Mouse (Mus musculus): ENCODE data around the gene Cyb5d1. TPM values are rescaled to one million over a fixed set of nuclear protein-coding genes. Genes with fewer than 3 reads are reported as not detected.

Gene Cyb5d1
- polyA plus RNA-seq, 1 experiment = 22.5 TPM

DNA sequence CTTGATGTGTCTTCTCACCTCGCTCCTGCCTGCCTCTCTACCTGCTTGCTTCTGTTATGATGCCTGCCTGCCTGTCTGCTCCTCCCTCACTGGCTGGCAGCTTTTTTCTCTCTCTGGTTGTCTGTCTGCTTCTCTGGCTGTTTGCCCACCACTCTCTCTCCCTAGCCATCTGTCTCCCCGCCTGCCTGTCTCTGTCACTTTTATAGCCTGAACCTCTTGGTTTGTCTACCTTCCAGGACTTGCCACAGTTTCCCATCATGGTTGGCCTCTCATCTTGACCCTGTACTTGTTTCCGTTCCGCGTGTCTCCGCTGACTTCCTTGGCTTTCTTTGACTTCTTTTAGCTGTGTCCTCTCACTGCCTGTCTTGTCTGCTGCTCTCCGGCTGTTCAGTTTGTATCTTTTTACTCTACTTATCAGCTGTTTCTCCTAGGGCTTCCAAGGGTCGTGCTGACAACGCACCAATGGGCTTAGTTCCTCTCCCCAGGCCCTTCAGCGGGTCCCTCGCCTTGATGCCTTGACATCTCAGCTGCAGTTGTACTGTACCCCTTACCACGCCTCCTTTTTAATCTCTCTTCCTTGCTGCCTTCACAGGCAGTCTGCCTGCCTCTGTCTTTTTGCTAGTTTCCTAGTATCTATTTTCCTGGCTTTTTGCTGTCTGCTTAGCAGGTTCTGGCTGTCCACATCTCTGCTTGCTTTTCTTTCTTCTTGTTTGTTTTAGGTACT lies 23.2 kb downstream of the Cyb5d1 start:
- H3K27ac ChIP-seq (ENCODE audit: insufficient read depth, low read depth, low read length) = no peak overlapping the region
- H3K4me1 ChIP-seq (ENCODE audit: control insufficient read depth, insufficient read depth, low read length) = peaks cover 2% of the 10 kb centered on the region; the same call in 1 of the 2 replicates
- no peak overlapping the region for H3K4me3 ChIP-seq (ENCODE audit: insufficient read depth, low read length)
- TF ChIP-seq CTCF (IDR thresholded peaks at IDR 0.05; ENCODE audit: low read depth, low read length) = no peak
- no peak for TF ChIP-seq POLR2A (IDR thresholded peaks at IDR 0.05; ENCODE audit: borderline replicate concordance, low read depth, low read length)

DNA sequence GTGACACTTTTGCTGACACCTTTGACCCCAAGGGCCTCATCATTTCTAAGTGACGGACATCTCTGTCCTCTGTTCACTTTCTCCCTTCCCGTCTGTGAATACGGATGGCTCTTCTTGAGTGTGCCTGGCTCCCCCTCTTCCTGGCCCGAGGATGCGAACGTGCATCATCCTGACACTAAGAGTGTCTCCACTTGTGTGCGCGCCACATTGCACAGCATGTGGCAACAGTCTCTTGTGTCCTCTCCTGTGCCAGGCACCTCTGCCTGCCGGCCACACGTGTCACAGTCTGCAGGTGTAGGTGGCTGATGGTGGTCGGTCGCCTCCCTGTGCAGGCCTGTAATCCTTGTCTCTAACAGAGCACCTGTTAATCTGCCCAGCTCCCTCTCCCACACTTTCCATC lies 23.8 kb downstream of the Cyb5d1 start:
- peaks cover 2% of the 10 kb centered on the region; the same call in 1 of the 2 replicates for H3K4me1 ChIP-seq (ENCODE audit: control insufficient read depth, insufficient read depth, low read length)
- H3K27ac ChIP-seq (ENCODE audit: insufficient read depth, low read depth, low read length) = no peak overlapping the region
- no peak overlapping the region for H3K4me3 ChIP-seq (ENCODE audit: insufficient read depth, low read length)
- TF ChIP-seq CTCF (IDR thresholded peaks at IDR 0.05; ENCODE audit: low read depth, low read length) (no peak), POLR2A (IDR thresholded peaks at IDR 0.05; ENCODE audit: borderline replicate concordance, low read depth, low read length) (no peak)

DNA sequence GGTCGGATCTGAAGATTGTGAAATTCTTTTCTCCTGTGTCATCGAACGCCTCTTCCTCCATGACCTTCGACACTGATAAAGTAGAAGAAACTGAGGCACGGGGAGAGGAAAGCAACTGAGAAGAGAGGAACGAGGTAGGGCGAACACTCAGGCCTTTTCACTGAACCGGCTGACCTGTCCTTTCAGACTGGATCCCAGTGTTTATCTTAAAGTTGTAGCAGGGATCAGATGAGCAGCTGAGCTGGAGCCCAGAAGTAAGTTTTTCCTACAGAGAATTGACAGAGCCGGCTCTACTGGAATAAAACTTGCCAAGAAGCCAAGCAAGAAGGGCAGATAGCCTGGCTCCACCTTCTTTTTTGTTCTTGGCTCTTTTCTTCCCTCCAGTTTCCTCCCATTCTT lies 24.6 kb downstream of the Cyb5d1 start:
- H3K4me3 ChIP-seq (ENCODE audit: insufficient read depth, low read length) = no peak overlapping the region
- peaks cover 3% of the 10 kb centered on the region for H3K4me1 ChIP-seq (ENCODE audit: control insufficient read depth, insufficient read depth, low read length)
- TF ChIP-seq CTCF (IDR thresholded peaks at IDR 0.05; ENCODE audit: low read depth, low read length) (no peak), POLR2A (IDR thresholded peaks at IDR 0.05; ENCODE audit: borderline replicate concordance, low read depth, low read length) (no peak)
- H3K27ac ChIP-seq (ENCODE audit: insufficient read depth, low read depth, low read length) = no peak overlapping the region

DNA sequence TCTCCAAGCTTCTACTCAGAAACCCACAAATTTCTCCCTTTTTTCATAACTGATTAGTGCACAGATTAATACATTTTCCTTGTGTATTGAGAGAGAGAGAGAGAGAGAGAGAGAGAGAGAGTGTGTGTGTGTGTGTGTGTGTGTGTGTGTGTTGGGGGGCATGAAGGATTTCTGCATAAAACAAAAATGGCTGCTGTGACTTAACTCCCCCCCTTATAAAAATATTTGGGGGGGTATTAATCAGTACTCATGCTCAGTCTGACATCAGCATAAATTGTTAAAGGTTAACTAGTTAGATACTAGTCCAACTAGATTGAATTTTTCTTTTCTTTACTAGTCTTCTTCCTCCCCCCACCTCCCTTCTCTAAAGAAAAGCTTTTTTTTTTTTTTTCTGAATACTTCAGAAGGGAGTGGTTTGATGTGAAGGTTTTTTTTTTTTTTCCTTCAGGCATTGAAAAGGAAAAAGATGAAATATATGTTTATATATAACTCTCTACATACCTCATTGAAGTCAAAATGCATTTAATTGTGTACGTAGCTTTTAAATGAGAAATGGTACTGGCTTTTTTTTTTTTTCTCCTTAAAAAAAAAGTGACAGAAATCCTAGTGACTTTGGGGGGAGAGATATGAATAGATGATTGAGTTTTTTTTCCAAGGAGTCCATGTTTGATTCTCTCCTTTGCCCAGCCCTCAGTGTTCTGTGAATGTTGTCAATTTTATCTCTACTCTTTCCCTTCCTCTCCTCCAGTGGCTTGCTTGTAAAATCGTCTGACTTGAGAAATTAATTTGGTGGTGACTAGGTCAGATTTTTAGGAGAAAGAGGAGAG lies 25.2 kb downstream of the Cyb5d1 start:
- no peak overlapping the region for H3K4me3 ChIP-seq (ENCODE audit: insufficient read depth, low read length)
- H3K27ac ChIP-seq (ENCODE audit: insufficient read depth, low read depth, low read length) = no peak overlapping the region
- peaks cover 8% of the 10 kb centered on the region for H3K4me1 ChIP-seq (ENCODE audit: control insufficient read depth, insufficient read depth, low read length)
- TF ChIP-seq POLR2A (IDR thresholded peaks at IDR 0.05; ENCODE audit: borderline replicate concordance, low read depth, low read length) (no peak), CTCF (IDR thresholded peaks at IDR 0.05; ENCODE audit: low read depth, low read length) (no peak)

DNA sequence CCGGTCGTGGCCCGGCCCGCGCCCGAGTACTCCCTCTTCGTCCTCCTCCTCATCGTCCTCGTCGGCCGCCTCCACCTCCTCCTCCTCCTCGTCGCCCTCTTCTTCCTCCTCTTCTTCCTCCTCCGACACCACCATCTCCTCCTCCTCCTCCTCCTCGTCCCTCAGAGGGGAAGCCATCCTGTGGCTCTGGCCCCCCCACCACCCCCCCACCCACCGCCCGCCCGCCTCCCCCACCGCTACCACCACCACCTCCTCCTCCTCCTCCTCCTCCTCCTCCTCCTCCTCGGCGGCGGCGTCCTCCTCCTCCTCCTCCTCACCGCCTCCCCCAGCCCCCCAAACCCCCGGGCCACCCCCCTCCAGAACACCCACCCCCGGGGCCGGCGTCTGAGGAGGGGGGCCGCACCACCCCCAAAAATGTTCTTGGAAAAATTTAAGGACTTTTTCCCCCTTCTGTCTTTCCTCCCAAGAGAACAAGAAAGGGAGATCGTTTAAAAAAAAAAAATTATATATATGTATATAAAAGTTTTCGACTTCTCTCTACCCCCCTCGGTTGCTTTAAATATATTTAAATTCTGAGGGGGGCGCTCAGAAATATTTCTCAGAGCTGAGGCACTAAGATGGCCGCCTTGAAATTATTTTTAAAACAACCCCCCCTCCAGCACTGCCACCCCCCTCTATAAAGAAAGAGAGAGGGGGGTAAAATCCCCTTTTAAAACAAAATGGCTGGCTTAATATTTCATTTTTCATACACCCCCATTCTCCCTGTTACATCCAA lies 26.0 kb downstream of the Cyb5d1 start, which contains the start of gene Chd3:
Gene Chd3 (minus strand): TSS at position 192 of the 775 bp plus-strand sequence.
- peaks cover 15% of the 10 kb centered on the region for H3K4me1 ChIP-seq (ENCODE audit: control insufficient read depth, insufficient read depth, low read length)
- H3K4me3 ChIP-seq (ENCODE audit: insufficient read depth, low read length) = peak within 1 kb of the TSS; percentile 78
- TF ChIP-seq POLR2A (IDR thresholded peaks at IDR 0.05; ENCODE audit: borderline replicate concordance, low read depth, low read length) (no peak), CTCF (IDR thresholded peaks at IDR 0.05; ENCODE audit: low read depth, low read length) (no peak)
- peak within 1 kb of the TSS; percentile 92 for H3K27ac ChIP-seq (ENCODE audit: insufficient read depth, low read depth, low read length)

DNA sequence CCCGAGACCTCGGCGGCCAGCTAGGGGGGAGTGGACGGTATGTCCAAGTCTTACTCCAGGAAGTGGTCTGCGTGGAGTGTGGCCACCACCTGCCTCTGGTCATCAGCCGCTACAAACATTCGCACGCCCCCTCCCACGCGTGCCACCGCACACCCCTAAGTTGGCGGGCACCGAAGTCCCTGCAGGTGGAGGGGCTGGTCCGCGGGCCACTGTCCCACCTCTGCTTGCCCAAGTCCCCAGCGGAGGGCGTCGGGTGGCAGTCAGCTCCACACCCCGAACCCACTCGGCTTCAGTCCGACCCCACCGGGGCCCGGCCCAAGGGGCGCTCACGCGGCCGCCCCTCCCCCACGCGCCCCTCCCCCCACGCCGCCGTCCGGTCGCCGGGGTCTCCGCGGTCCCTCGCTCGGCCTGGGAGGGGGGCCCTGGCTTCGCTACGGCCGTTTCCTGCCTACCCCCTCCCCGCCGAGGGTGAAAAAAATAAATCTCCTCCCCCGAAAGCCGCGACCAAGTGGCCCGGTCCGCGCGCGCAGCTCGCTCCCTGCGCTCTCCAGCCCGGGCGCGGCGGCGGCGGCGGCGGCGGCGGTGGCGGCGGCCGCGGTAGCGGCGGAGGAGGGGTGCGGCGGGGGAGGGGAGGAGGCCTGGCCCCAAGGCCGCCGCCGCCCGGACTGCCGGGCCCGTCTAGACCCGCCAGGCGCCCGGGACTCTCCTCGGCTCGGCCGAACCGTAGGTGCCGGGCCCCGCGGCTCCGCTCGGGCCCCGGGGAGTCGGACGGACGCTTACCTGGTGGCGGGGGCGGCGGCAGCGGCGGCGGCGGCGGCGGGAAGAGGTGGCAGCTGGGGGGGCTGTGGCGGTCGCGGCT lies 26.8 kb downstream of the Cyb5d1 start:
- Histone ChIP-seq H3K4me1 (ENCODE audit: control insufficient read depth, insufficient read depth, low read length) (peaks cover 18% of the 10 kb centered on the region), H3K4me3 (ENCODE audit: insufficient read depth, low read length) (peak overlapping the region; percentile 78), H3K27ac (ENCODE audit: insufficient read depth, low read depth, low read length) (peak overlapping the region; percentile 92)
- TF ChIP-seq POLR2A (IDR thresholded peaks at IDR 0.05; ENCODE audit: borderline replicate concordance, low read depth, low read length) = no peak
- TF ChIP-seq CTCF (IDR thresholded peaks at IDR 0.05; ENCODE audit: low read depth, low read length) = no peak

DNA sequence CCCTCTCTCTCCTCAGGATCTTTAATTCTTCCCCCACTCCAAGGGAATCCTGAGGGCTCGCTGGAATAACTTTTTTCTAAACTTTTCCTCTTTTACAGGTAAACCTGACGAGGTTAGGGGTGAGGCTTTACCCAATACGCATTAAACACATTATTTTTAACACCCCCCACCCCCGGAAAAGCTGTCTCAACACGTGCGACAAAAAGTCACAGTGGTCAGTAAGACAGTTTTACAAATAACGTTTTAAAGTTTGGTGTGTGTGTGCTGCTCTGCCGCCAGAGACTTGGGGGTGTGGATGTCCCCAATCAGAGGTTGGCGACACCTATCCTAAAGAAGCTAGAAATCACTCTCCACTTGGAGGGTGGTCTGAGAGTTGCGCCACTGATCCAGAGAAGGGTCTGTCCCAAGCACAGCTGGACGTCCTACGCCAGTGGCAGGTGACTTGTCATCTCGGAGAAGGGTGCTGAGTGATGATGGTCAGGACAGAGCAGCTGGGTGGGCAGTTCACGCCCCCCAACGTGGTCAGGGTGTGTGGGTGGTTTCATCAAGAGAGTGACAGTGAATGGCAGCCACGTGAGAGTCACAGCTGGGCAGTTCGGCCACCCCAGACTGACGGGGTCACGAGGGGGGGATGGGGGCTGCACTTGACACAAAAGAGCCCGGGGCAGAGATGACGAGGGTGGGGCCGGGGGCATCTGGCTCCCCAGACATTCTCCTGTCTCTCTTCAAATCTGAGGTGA lies 27.6 kb downstream of the Cyb5d1 start:
- TF ChIP-seq POLR2A (IDR thresholded peaks at IDR 0.05; ENCODE audit: borderline replicate concordance, low read depth, low read length) (no peak), CTCF (IDR thresholded peaks at IDR 0.05; ENCODE audit: low read depth, low read length) (no peak)
- H3K27ac ChIP-seq (ENCODE audit: insufficient read depth, low read depth, low read length) = peak overlapping the region; percentile 92

DNA sequence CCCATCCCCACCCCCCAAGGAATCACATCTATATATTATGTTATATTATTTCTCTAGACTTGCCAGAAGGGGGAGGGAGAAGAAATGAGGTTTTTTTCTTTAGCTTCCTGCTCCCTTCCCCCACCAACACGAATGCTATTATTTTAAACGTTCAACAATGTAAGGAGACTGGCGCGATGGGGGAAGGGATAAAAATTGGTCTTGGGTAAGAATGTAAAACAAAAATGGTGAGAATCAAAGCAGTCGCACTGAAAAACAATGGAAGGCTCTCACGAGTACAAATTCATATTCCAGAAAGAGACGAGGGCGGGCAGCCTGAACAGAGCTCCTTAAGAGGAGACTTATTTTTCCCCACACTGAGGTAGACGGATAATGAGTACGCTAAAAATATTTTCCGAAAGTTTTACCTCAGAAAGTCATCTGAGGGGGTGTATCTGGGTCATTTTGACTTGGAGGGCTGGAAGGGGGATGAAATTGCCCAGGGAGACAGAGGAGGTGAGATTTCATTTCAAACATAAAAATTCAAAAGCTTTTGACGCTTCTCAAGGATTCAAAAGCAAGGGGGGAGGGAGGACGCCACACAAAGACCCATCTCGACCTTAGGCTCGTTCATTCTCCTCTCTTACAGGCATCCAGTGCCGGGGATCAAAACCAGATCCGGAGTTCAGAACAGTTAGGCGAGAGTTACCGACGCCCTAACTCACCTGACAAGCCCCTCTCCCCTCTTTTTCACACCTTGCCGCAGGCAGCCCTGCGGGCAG lies 28.4 kb downstream of the Cyb5d1 start:
- Histone ChIP-seq H3K4me1 (ENCODE audit: control insufficient read depth, insufficient read depth, low read length) (peaks cover 18% of the 10 kb centered on the region), H3K4me3 (ENCODE audit: insufficient read depth, low read length) (peak overlapping the region; percentile 78), H3K27ac (ENCODE audit: insufficient read depth, low read depth, low read length) (peak overlapping the region; percentile 92)
- TF ChIP-seq CTCF (IDR thresholded peaks at IDR 0.05; ENCODE audit: low read depth, low read length) = no peak
- TF ChIP-seq POLR2A (IDR thresholded peaks at IDR 0.05; ENCODE audit: borderline replicate concordance, low read depth, low read length) = no peak

More for the DNA sequence above, 27.6 kb downstream of the Cyb5d1 start:
- Histone ChIP-seq H3K4me1 (ENCODE audit: control insufficient read depth, insufficient read depth, low read length) (peaks cover 18% of the 10 kb centered on the region), H3K4me3 (ENCODE audit: insufficient read depth, low read length) (peak overlapping the region; percentile 78)

Data from bone marrow macrophage, adult 2 months (primary cell).